Mouse (Mus musculus): ENCODE data around the gene Cdh26.

DNA sequence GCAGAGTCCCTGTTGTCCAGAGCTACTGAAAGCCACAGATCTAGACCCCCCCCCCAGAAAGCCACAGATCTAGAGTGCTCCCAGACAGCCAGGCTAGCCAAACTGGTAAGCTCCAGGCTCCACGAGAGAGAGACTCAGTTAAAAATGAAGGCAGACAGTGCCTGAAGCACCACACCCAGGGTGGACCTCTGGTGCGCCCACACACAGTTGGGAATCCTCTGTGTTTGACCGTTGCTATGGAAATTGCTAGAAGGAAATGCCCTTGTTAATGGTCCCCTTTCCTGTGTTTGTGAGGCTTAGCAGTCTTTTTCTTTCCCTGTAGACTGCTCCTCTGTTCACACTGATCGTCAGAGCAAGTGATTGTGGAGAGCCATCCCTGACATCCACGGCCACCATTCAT, 30.0 kb downstream of the Cdh26 start:
- TF ChIP-seq GATA1 (IDR thresholded peaks at IDR 0.05; ENCODE audit: low read length) (no peak), TAL1 (IDR thresholded peaks at IDR 0.05; ENCODE audit: low read length) (no peak)
